Mouse (Mus musculus): ENCODE data around the gene B4galnt4.

The B4galnt4 gene

GRCm38 (mm10) chr7:141041661-141042060 lies 19.2 kb upstream of the B4galnt4 start:
- no peak for DNase-seq (ENCODE audit: low spot score)

GRCm38 (mm10) chr7:141042539-141042938 lies 18.4 kb upstream of the B4galnt4 start:
- DNase-seq (ENCODE audit: low spot score) = no peak

GRCm38 (mm10) chr7:141046931-141047580 lies 13.8 kb upstream of the B4galnt4 start:
- DNase-seq (ENCODE audit: low spot score) = no peak

GRCm38 (mm10) chr7:141047581-141048225 lies 13.2 kb upstream of the B4galnt4 start:
- peak; percentile 63 for DNase-seq (ENCODE audit: low spot score)

- peak; percentile 97 for DNase-seq (ENCODE audit: low spot score)
These were observed 12.4 kb upstream of the B4galnt4 start for GRCm38 (mm10) chr7:141048226-141049218.

GRCm38 (mm10) chr7:141049326-141049725 lies 11.6 kb upstream of the B4galnt4 start:
- no peak for DNase-seq (ENCODE audit: low spot score)

- no peak for DNase-seq (ENCODE audit: low spot score)
These were observed 9.7 kb upstream of the B4galnt4 start for GRCm38 (mm10) chr7:141051060-141051685.

- no peak for DNase-seq (ENCODE audit: low spot score)
These were observed 8.9 kb upstream of the B4galnt4 start for GRCm38 (mm10) chr7:141052016-141052415.

- DNase-seq (ENCODE audit: low spot score) = no peak
These were observed 8.5 kb upstream of the B4galnt4 start for GRCm38 (mm10) chr7:141052421-141052820.

- DNase-seq (ENCODE audit: low spot score) = no peak
These were observed 5.1 kb upstream of the B4galnt4 start for GRCm38 (mm10) chr7:141055785-141056184.

GRCm38 (mm10) chr7:141056976-141057375 lies 3.9 kb upstream of the B4galnt4 start:
- DNase-seq (ENCODE audit: low spot score) = no peak

- no peak for DNase-seq (ENCODE audit: low spot score)
These were observed 3.4 kb upstream of the B4galnt4 start for GRCm38 (mm10) chr7:141057541-141057940.

GRCm38 (mm10) chr7:141058601-141059341 lies 2.1 kb upstream of the B4galnt4 start:
- no peak for DNase-seq (ENCODE audit: low spot score)

- DNase-seq (ENCODE audit: low spot score) = no peak
These were observed 975 bp upstream of the B4galnt4 start for GRCm38 (mm10) chr7:141059929-141060328.

- peak; percentile 62 for DNase-seq (ENCODE audit: low spot score)
These were observed 377 bp downstream of the B4galnt4 start for GRCm38 (mm10) chr7:141061269-141061692.

- DNase-seq (ENCODE audit: low spot score) = no peak
These were observed 1.6 kb downstream of the B4galnt4 start for GRCm38 (mm10) chr7:141062525-141062924.

GRCm38 (mm10) chr7:141063353-141063752 lies 2.4 kb downstream of the B4galnt4 start:
- DNase-seq (ENCODE audit: low spot score) = no peak

GRCm38 (mm10) chr7:141064175-141064574 lies 3.3 kb downstream of the B4galnt4 start:
- DNase-seq (ENCODE audit: low spot score) = no peak

- no peak for DNase-seq (ENCODE audit: low spot score)
These were observed 3.7 kb downstream of the B4galnt4 start for GRCm38 (mm10) chr7:141064576-141064975.

GRCm38 (mm10) chr7:141068351-141068750 lies 7.4 kb downstream of the B4galnt4 start:
- DNase-seq (ENCODE audit: low spot score) = no peak
